Mouse (Mus musculus): ENCODE results near the gene Mrpl16. TPM values are rescaled to one million over a fixed set of nuclear protein-coding genes. Genes with fewer than 3 reads are reported as not detected.

Gene Mrpl16
- polyA plus RNA-seq, 1 experiment from 2014 or later = 49.1 TPM

DNA sequence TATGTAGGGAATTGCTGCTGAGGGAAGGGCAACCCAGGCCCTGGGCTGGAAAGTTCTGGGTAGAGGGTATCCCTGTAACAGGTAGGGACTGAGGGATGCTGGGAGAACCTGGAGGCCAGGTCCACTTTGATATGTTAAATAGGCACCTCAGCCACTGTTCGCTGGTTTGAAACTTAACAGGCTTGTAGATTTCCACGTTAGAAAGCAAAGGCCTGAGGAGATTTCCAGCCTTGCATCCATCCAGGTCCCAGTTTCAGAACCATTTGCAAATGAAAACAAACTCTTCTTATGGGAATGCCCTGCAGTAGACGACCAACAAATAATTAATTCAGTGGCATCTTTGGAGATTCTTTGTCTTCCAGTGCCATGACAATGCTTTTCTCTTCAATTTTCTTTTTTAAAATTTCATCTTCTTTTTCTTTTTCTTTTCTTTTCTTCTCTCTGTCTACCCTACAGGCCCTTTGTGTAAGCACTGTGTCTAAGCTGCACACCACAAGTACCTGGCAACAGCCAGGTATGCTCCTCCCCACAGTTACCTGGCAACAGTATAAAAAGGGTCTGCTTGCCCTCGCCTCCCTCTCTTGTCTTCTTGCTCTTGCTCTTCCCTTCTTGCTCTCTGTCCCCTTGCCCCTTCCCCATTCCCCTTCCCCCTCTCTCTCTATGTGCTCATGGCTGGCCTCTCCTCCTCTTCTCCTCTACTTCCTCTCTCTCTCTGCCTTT lies 53.3 kb downstream of the Mrpl16 start:
- DNase-seq (ENCODE audit: low spot score) = no peak
- peaks cover 18% of the 10 kb centered on the region for H3K27me3 ChIP-seq (ENCODE audit: insufficient read depth, poor library complexity, severe bottlenecking)
- H3K4me3 ChIP-seq = no peak overlapping the region
- 26% methylated on average over 4 of the region's 4 CpGs for WGBS
- no peaks in the 10 kb centered on the region for H3K36me3 ChIP-seq
- no peak overlapping the region for H3K27ac ChIP-seq
- H3K9me3 ChIP-seq = no peaks in the 10 kb centered on the region
- peaks cover 13% of the 10 kb centered on the region for H3K4me1 ChIP-seq (replicated peaks)

Other genes starting within 250 kb of the Mrpl16 start
- gene Ms4a4d, start 233.6 kb upstream of the Mrpl16 start, polyA plus RNA-seq (2016; fragmentation: Nextera tagmentation; extraction: Ambion mirVana) = 0.39 and 0.72 TPM in 2 replicates
- gene Ms4a6d, start 165.5 kb upstream of the Mrpl16 start, polyA plus RNA-seq (2016; fragmentation: Nextera tagmentation; extraction: Ambion mirVana) = 1.4 and 2.8 TPM in 2 replicates
- gene Ms4a2, start 146.7 kb upstream of the Mrpl16 start, polyA plus RNA-seq (2016; fragmentation: Nextera tagmentation; extraction: Ambion mirVana) = not detected in 2 replicates
- not detected in 2 replicates for gene Ms4a3, start 129.5 kb upstream of the Mrpl16 start, polyA plus RNA-seq (2016; fragmentation: Nextera tagmentation; extraction: Ambion mirVana)
- not detected in 2 replicates for gene Oosp2, start 109.8 kb upstream of the Mrpl16 start, polyA plus RNA-seq (2016; fragmentation: Nextera tagmentation; extraction: Ambion mirVana)
- not detected in 2 replicates for gene Oosp1, start 79.2 kb upstream of the Mrpl16 start, polyA plus RNA-seq (2016; fragmentation: Nextera tagmentation; extraction: Ambion mirVana)
- gene Oosp3, start 73.3 kb upstream of the Mrpl16 start, polyA plus RNA-seq (2016; fragmentation: Nextera tagmentation; extraction: Ambion mirVana) = not detected in 2 replicates
- not detected in 2 replicates for gene Gif, start 22.8 kb upstream of the Mrpl16 start, polyA plus RNA-seq (2016; fragmentation: Nextera tagmentation; extraction: Ambion mirVana)
- 5.8 and 8.7 TPM in 2 replicates for gene Stx3, start 49.0 kb downstream of the Mrpl16 start, polyA plus RNA-seq (2016; fragmentation: Nextera tagmentation; extraction: Ambion mirVana)
- not detected in 2 replicates for gene Olfr1417, start 68.8 kb downstream of the Mrpl16 start, polyA plus RNA-seq (2016; fragmentation: Nextera tagmentation; extraction: Ambion mirVana)
- gene Olfr1418, start 90.7 kb downstream of the Mrpl16 start, polyA plus RNA-seq (2016; fragmentation: Nextera tagmentation; extraction: Ambion mirVana) = not detected in 2 replicates
- not detected in 2 replicates for gene Olfr1419, start 104.7 kb downstream of the Mrpl16 start, polyA plus RNA-seq (2016; fragmentation: Nextera tagmentation; extraction: Ambion mirVana)
- 0.07 TPM in 1 of 2 replicates, not detected in the other for gene Olfr1420, start 116.2 kb downstream of the Mrpl16 start, polyA plus RNA-seq (2016; fragmentation: Nextera tagmentation; extraction: Ambion mirVana)
- 22.2 and 23.7 TPM in 2 replicates for gene Patl1, start 142.0 kb downstream of the Mrpl16 start, polyA plus RNA-seq (2016; fragmentation: Nextera tagmentation; extraction: Ambion mirVana)
- 2.9 and 3.1 TPM in 2 replicates for gene Osbp, start 195.6 kb downstream of the Mrpl16 start, polyA plus RNA-seq (2016; fragmentation: Nextera tagmentation; extraction: Ambion mirVana)

Data from hindbrain, embryonic 10.5 days (tissue).